ENCODE assay signal across 8 mouse cellular contexts in genomic region chr13:48966851-48967821, GRCm38 (mm10). TPM values are rescaled to one million over a fixed set of nuclear protein-coding genes. Genes with fewer than 3 reads are reported as not detected.
A peak's percentile ranks its signal among the peaks of the same experiment; 100 is the strongest.
DNase-seq lines count a peak whose midpoint lies in the region; ATAC-seq and TF ChIP-seq lines count a peak whose summit lies in the region.

No protein-coding gene starts in this region.

- peaks cover 2% of the 10 kb centered on the region for H3K4me1 ChIP-seq in ES-Bruce4 (ENCODE audit: control insufficient read depth, insufficient read depth, low read length)
- H3K4me1 ChIP-seq in forebrain, embryonic 12.5 days: peaks cover 62% of the 10 kb centered on the region
- peaks cover 40% of the 10 kb centered on the region for H3K4me1 ChIP-seq in heart, embryonic 16.5 days (ENCODE audit: control insufficient read depth, insufficient read depth, low read length)
- peaks cover 75% of the 10 kb centered on the region for H3K4me1 ChIP-seq in liver, embryonic 15.5 days (replicated peaks)
- peaks cover 24% of the 10 kb centered on the region for H3K4me1 ChIP-seq in neural tube, embryonic 14.5 days (ENCODE audit: control insufficient read depth, insufficient read depth, low read length)

- DNase-seq in c-Kit-positive CD71-positive TER-119-negative erythroid progenitor cells, embryonic 14.5 days (ENCODE audit: low read depth): peak; percentile 50
- peak; percentile 59 to 79 for DNase-seq in kidney, postnatal 25 days
- peak; percentile 66 for DNase-seq in testis, postnatal 14 days (ENCODE audit: low spot score)

- TF ChIP-seq POLR2A in ES-Bruce4 (IDR thresholded peaks at IDR 0.05; ENCODE audit: insufficient read depth, low read length): no peak

- H3K4me2 ChIP-seq in forebrain, embryonic 12.5 days: peak overlapping the region; percentile 99
- peak overlapping the region; percentile 81 for H3K4me2 ChIP-seq in heart, embryonic 16.5 days (ENCODE audit: low read depth, low read length)
- peak overlapping the region; percentile 85 for H3K4me2 ChIP-seq in liver, embryonic 15.5 days
- peak overlapping the region; percentile 98 for H3K4me2 ChIP-seq in neural tube, embryonic 14.5 days (ENCODE audit: low read depth, low read length)

- TF ChIP-seq CTCF in ES-Bruce4 (IDR thresholded peaks at IDR 0.05; ENCODE audit: low read depth, low read length): no peak

- no peak for TF ChIP-seq EP300 in ES-Bruce4 (IDR thresholded peaks at IDR 0.05; ENCODE audit: insufficient read depth, low read depth, low read length)

- no peaks in the 10 kb centered on the region for H3K9me3 ChIP-seq in ES-Bruce4 (replicated peaks; ENCODE audit: control insufficient read depth, insufficient read depth, low read length, poor library complexity, severe bottlenecking)
- H3K9me3 ChIP-seq in forebrain, embryonic 12.5 days: no peaks in the 10 kb centered on the region
- no peaks in the 10 kb centered on the region for H3K9me3 ChIP-seq in heart, embryonic 16.5 days (replicated peaks; ENCODE audit: control insufficient read depth, low read length)
- no peaks in the 10 kb centered on the region for H3K9me3 ChIP-seq in liver, embryonic 15.5 days (replicated peaks)
- no peaks in the 10 kb centered on the region for H3K9me3 ChIP-seq in neural tube, embryonic 14.5 days (ENCODE audit: control insufficient read depth, low read length)

- H3K27ac ChIP-seq in ES-Bruce4 (ENCODE audit: insufficient read depth, low read length): peak overlapping the region; percentile 39; the same call in 1 of the 2 replicates
- peak overlapping the region; percentile 94 for H3K27ac ChIP-seq in forebrain, embryonic 12.5 days
- H3K27ac ChIP-seq in heart, embryonic 16.5 days (ENCODE audit: low read length): peak overlapping the region; percentile 100
- peak overlapping the region; percentile 95 for H3K27ac ChIP-seq in liver, embryonic 15.5 days (replicated peaks)
- peak overlapping the region; percentile 95 for H3K27ac ChIP-seq in neural tube, embryonic 14.5 days (ENCODE audit: low read depth, low read length)

- under 1% methylated on average over 58 of the region's 58 CpGs for WGBS in forebrain, embryonic 12.5 days
- WGBS in heart, embryonic 16.5 days: under 1% methylated on average over 58 of the region's 58 CpGs
- under 1% methylated on average over 58 of the region's 58 CpGs for WGBS in liver, embryonic 15.5 days (ENCODE audit: insufficient replicate concordance)
- under 1% methylated on average over 58 of the region's 58 CpGs for WGBS in neural tube, embryonic 14.5 days

- H3K9ac ChIP-seq in ES-Bruce4 (ENCODE audit: low read depth, poor library complexity, severe bottlenecking): peak overlapping the region; percentile 96
- H3K9ac ChIP-seq in forebrain, embryonic 12.5 days: peak overlapping the region; percentile 87
- H3K9ac ChIP-seq in heart, embryonic 16.5 days (ENCODE audit: low read length): peak overlapping the region; percentile 79
- H3K9ac ChIP-seq in liver, embryonic 15.5 days: peak overlapping the region; percentile 97
- peak overlapping the region; percentile 89 for H3K9ac ChIP-seq in neural tube, embryonic 14.5 days (replicated peaks; ENCODE audit: low read depth, low read length)

- ATAC-seq in forebrain, embryonic 12.5 days (ENCODE audit: low FRiP score): peak; percentile 7; the same call in 1 of the 2 replicates
- ATAC-seq in heart, embryonic 16.5 days (replicated peaks; ENCODE audit: extremely low read depth, insufficient read depth, low FRiP score): no peak
- ATAC-seq in liver, embryonic 15.5 days (ENCODE audit: insufficient read depth): no peak
- peak; percentile 6; the same call in 1 of the 2 replicates for ATAC-seq in neural tube, embryonic 14.5 days (ENCODE audit: low read depth)

- peak overlapping the region; percentile 75 for H3K4me3 ChIP-seq in ES-Bruce4 (ENCODE audit: low read depth, low read length)
- peak overlapping the region; percentile 92 for H3K4me3 ChIP-seq in forebrain, embryonic 12.5 days (replicated peaks)
- peak overlapping the region; percentile 81 for H3K4me3 ChIP-seq in heart, embryonic 16.5 days (ENCODE audit: low read length)
- H3K4me3 ChIP-seq in liver, embryonic 15.5 days (replicated peaks): peak overlapping the region; percentile 91
- peak overlapping the region; percentile 84 for H3K4me3 ChIP-seq in neural tube, embryonic 14.5 days (ENCODE audit: low read depth, low read length)

- H3K36me3 ChIP-seq in ES-Bruce4 (ENCODE audit: control insufficient read depth, insufficient read depth, low read length, poor library complexity, severe bottlenecking): no peaks in the 10 kb centered on the region
- no peaks in the 10 kb centered on the region; the same call in 1 of the 2 replicates for H3K36me3 ChIP-seq in forebrain, embryonic 12.5 days (replicated peaks)
- H3K36me3 ChIP-seq in heart, embryonic 16.5 days (ENCODE audit: control insufficient read depth, insufficient read depth): peaks cover 5% of the 10 kb centered on the region; the same call in 1 of the 2 replicates
- peaks cover 8% of the 10 kb centered on the region for H3K36me3 ChIP-seq in liver, embryonic 15.5 days (replicated peaks)
- no peaks in the 10 kb centered on the region for H3K36me3 ChIP-seq in neural tube, embryonic 14.5 days (ENCODE audit: control insufficient read depth, insufficient read depth, low read length)

- no peaks in the 10 kb centered on the region for H3K27me3 ChIP-seq in ES-Bruce4 (ENCODE audit: control insufficient read depth, insufficient read depth, low read length, poor library complexity, severe bottlenecking)
- H3K27me3 ChIP-seq in forebrain, embryonic 12.5 days: no peaks in the 10 kb centered on the region
- H3K27me3 ChIP-seq in heart, embryonic 16.5 days (ENCODE audit: control insufficient read depth, insufficient read depth, low read length): no peaks in the 10 kb centered on the region
- H3K27me3 ChIP-seq in liver, embryonic 15.5 days: no peaks in the 10 kb centered on the region
- H3K27me3 ChIP-seq in neural tube, embryonic 14.5 days (ENCODE audit: control insufficient read depth, insufficient read depth, low read length): no peaks in the 10 kb centered on the region

RNA-seq across cellular contexts. Expression of gene Fam120a, which starts 0.7 kb away (rescaled TPM):
- polyA plus RNA-seq in ES-Bruce4 (2011; ENCODE audit: insufficient read depth, insufficient read length, low read depth, missing spikeins): 92.0 and 96.4 TPM in 2 replicates
- 18.2 and 18.5 TPM in 2 replicates for polyA plus RNA-seq in forebrain, embryonic 12.5 days (2016; fragmentation: Nextera tagmentation; extraction: Ambion mirVana)
- 17.2 and 18.3 TPM in 2 replicates for polyA plus RNA-seq in heart, embryonic 16.5 days (2015; fragmentation: Nextera tagmentation; extraction: Ambion mirVana)
- 13.3 and 13.9 TPM in 2 replicates for polyA plus RNA-seq in liver, embryonic 15.5 days (2015; fragmentation: Nextera tagmentation; extraction: Ambion mirVana)
- polyA plus RNA-seq in neural tube, embryonic 14.5 days (2014; fragmentation: Nextera tagmentation; extraction: Ambion mirVana): 16.5 and 18.4 TPM in 2 replicates

Comparison
In these comparisons a context has a peak if more than half of its experiments do, and no peak if none do; other contexts are left out.
1. H3K27ac ChIP-seq: peak in every context shown above with its lines; median percentile 100 in heart, embryonic 16.5 days; 95 in liver, embryonic 15.5 days; 95 in neural tube, embryonic 14.5 days; 94 in forebrain, embryonic 12.5 days; 39 in ES-Bruce4.
2. ATAC-seq: peak in forebrain, embryonic 12.5 days (single experiment) and neural tube, embryonic 14.5 days (single experiment); none in heart, embryonic 16.5 days (single experiment) and liver, embryonic 15.5 days (single experiment).
3. Peak in every context shown above with its lines, with median percentiles within 50 percentile points of each other: H3K4me3 ChIP-seq, H3K9ac ChIP-seq, DNase-seq and H3K4me2 ChIP-seq.